Mouse (Mus musculus) embryonic facial prominence, embryonic 10.5 days (tissue): ENCODE measurements at regions not wholly inside any gene's neighbourhood (a gene's known extent, or its start where the extent isn't known, plus 50 kb on each side); places are given as distances from the start of the nearest gene placed in this dataset.

Source experiments
- DNase-seq: peaks from one replicate; pipeline ENCODE4 v3.0.0-alpha.2; 2017; ENCODE audit warnings: low spot score
- H3K27ac ChIP-seq: fragments of 300-500 bp; sonication (generic); replicated peaks from 2 replicates; pipeline ENCODE4 v1.5.1; 2016; ENCODE audit warnings: mild to moderate bottlenecking
- H3K27me3 ChIP-seq: fragments of 300-500 bp; sonication (generic); replicated peaks from 2 replicates; pipeline ENCODE4 v1.6.1; 2016; ENCODE audit warnings: low read depth, mild to moderate bottlenecking; ENCODE audit not compliant: poor library complexity, severe bottlenecking
- H3K36me3 ChIP-seq: fragments of 300-500 bp; sonication (generic); replicated peaks from 2 replicates; pipeline ENCODE4 v1.6.1; 2016; ENCODE audit warnings: mild to moderate bottlenecking, moderate library complexity
- H3K4me1 ChIP-seq: fragments of 300-500 bp; sonication (generic); 2 replicates; pipeline ENCODE4 v1.6.1; 2016
- H3K4me3 ChIP-seq: fragments of 300-500 bp; sonication (generic); 2 replicates; pipeline ENCODE4 v1.5.1; 2016; ENCODE audit warnings: mild to moderate bottlenecking, moderate library complexity
- H3K9me3 ChIP-seq: fragments of 300-500 bp; sonication (generic); 2 replicates; pipeline ENCODE4 v1.6.1; 2016; ENCODE audit warnings: mild to moderate bottlenecking
- WGBS: fragments of 180-500 bp; shearing (Covaris S2); methylation state at CpG from one replicate; pipeline ENCODE4 v1.1.7; 2016; 5-methylcytosine and 5-hydroxymethylcytosine counted together

- Histone ChIP-seq H3K4me1 (peaks cover 27% of the 10 kb centered on the region), H3K27me3 (no peaks in the 10 kb centered on the region), H3K4me3 (peak overlapping the region; percentile 33; the same call in 1 of the 2 replicates), H3K9me3 (no peaks in the 10 kb centered on the region), H3K27ac (peak overlapping the region; percentile 85), H3K36me3 (no peaks in the 10 kb centered on the region)
- 21% methylated on average over 4 of the region's 4 CpGs for WGBS
- DNase-seq = no peak
These were observed 85.2 kb upstream of the Got2 start for GRCm38 (mm10) chr8:95973571-95973970.

GRCm38 (mm10) chr8:95968828-95969227 is 80.5 kb upstream of the Got2 start:
- WGBS = 93% methylated on average over 6 of the region's 6 CpGs
- H3K27me3 ChIP-seq = no peaks in the 10 kb centered on the region
- no peak overlapping the region for H3K4me3 ChIP-seq
- no peak for DNase-seq
- no peaks in the 10 kb centered on the region for H3K36me3 ChIP-seq
- peaks cover 24% of the 10 kb centered on the region for H3K4me1 ChIP-seq
- H3K27ac ChIP-seq = no peak overlapping the region
- no peaks in the 10 kb centered on the region for H3K9me3 ChIP-seq

DNA sequence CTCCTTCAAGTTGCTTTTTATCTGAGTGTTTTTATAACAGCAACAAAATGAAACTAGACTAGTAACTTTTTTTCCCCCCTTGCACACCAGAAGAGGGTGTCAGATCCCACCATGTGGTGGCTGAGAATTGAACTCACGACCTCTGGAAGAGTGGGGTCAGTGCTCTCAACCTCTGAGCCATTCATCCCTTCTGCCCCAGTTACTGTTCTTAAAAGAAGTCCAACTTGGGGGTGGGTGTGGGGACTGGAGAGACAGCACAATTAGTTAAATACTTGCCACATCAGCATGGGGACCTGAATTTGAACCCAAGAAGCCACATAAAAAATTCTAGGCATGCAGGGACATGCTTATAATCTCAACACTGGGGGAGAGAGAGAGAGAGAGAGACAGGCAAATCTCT is 78.1 kb upstream of the Got2 start:
- Histone ChIP-seq H3K27ac (no peak overlapping the region), H3K4me3 (no peak overlapping the region), H3K4me1 (peaks cover 6% of the 10 kb centered on the region; the same call in 1 of the 2 replicates), H3K36me3 (no peaks in the 10 kb centered on the region), H3K9me3 (no peaks in the 10 kb centered on the region), H3K27me3 (no peaks in the 10 kb centered on the region)
- WGBS = 47% methylated on average over 1 of the region's 1 CpGs
- DNase-seq = no peak

- WGBS = 22% methylated on average over 10 of the region's 10 CpGs
- no peaks in the 10 kb centered on the region for H3K36me3 ChIP-seq
- H3K9me3 ChIP-seq = no peaks in the 10 kb centered on the region
- H3K27ac ChIP-seq = peak overlapping the region; percentile 67; the same call in 1 of the 2 replicates
- H3K4me3 ChIP-seq = peak overlapping the region; percentile 46
- DNase-seq = peak; percentile 31
- peaks cover 4% of the 10 kb centered on the region for H3K4me1 ChIP-seq
- 0 out of 2 replicates have a peak, but pooled peaks cover 4% of the 10 kb centered on the region for H3K27me3 ChIP-seq
These were observed 63.9 kb upstream of the Got2 start for GRCm38 (mm10) chr8:95952257-95952656.

- 0 out of 2 replicates have a peak, but pooled peaks cover 4% of the 10 kb centered on the region for H3K27me3 ChIP-seq
- peaks cover 4% of the 10 kb centered on the region for H3K4me1 ChIP-seq
- no peaks in the 10 kb centered on the region for H3K9me3 ChIP-seq
- H3K27ac ChIP-seq = no peak overlapping the region
- WGBS = under 1% methylated on average over 17 of the region's 17 CpGs
- DNase-seq = peak; percentile 88
- peak overlapping the region; percentile 46 for H3K4me3 ChIP-seq
- H3K36me3 ChIP-seq = no peaks in the 10 kb centered on the region
These were observed 63.4 kb upstream of the Got2 start for GRCm38 (mm10) chr8:95951794-95952193.
